Mouse (Mus musculus): ENCODE data around the gene Rorb.

Rorb gene

DNA sequence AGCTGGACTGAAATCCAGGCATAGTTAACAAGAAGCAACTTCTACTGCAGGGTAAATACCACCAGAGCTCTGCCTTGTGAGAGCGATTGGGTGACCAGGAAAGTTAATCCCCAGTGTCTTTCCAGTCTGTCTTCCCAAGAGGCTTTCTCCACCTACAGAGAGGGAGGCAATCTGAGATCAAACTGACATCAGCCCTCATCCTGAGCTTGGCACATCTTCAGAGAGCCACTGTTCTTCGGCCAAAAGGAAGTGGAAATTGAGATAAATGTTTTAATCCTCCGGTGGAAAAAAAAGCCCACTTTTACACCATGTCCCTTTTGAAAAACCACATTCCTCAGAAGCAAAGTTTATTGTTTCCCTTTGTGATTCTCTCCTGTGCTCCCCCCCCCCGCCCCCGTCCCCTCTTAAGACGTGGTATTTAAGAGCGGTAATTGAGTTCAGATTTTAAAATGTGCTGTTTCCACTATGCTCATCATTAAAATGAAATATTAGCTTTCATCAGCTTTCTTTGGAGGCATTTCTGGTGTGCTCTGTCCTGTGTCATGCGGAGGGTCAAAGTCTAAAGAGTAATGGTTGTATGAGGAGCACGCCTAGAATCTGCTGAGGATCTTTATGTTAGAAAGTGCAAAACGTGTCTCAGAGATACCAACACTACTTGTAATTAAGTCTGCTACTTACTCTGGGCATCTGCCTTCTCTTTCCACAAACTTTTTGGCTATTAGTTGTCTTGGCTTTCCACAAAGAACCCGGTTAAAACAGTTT is 223.2 kb downstream of the Rorb start:
- DNase-seq, result no peak

DNA sequence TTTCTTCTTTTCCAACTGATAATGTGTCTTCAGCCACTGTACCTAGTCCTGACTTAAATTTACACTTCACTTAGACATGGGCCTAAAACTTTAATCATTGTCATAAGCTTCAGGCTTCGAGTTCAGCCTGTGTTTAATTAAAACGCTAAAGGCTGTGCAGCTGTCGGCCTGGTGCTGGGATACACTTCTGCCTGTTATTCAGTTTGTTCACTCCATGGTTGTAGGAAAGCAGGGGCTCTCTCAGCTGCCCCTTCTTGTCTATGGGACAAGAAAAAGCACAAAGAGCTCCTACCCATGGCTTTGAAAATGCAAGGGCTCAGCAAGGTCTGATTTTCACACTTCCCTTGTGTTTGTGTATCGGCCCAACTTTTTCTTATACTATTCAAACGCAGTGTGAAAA is 229.8 kb downstream of the Rorb start:
- no peak for DNase-seq
